Mouse (Mus musculus): ENCODE results near the gene Ptgis. TPM values are rescaled to one million over a fixed set of nuclear protein-coding genes. Genes with fewer than 3 reads are reported as not detected.

Gene Ptgis
- total RNA-seq, 1 experiment from 2014 or later: 17.1 TPM

DNA sequence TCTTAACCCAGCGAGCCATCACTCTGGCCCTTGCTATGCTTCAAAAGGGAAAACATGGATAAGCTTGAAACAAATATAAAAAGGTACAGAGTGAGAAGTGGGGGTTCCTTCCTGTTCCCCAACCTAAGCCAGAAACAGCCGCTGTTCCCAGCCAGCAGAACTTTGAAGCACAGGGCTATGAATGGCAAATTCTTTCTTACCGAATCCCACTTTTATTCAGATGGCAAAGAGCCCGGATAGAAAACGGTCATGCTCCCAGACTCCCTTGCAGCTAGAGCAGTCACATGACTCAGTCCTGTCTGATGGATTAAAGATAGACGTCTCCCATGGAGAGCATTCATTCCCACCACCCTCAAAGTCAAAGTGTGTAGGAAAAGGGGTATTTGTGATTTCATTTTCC, 89.5 kb downstream of the Ptgis start:
- no peak for DNase-seq

GRCm38 (mm10) chr2:167150135-167150534, 90.3 kb downstream of the Ptgis start:
- DNase-seq: no peak

DNA sequence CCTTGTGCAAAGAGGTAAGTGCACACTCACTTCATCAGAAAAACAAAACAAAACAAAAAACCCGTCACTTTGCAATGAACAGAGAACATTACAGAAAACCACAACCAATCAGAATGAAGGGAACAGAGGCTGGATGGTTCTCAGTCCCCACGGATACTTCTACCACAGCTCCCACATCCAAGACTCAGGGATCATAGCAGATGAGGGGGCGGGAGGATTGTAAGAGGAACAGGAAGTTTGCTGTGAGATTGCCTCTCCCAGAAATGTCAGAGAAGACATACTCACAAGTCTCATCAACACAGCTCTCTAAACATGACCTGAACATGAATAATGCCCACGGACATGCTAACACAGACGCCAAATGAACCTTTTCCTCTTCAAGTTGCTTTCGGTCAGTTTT, 91.4 kb downstream of the Ptgis start:
- no peak for DNase-seq

DNA sequence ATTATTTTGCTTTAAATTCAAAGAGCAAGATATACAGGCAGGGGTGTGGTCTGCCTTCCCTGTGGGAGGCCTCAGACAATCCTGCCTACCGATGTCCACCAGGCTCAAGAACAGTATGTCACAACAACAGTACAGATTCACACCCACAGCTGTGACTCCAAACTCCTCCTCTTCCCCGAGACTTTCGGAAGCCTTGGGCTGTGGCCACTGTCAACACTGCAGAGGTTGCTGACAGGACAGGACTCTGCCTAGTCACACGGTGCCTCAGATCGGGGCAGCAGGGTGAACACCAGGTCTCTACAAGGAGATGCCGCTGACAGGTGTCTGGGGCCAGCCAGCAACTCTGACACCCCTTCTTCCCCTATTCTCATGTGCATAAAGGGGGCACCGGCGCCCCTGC, 92.7 kb downstream of the Ptgis start:
- peak; percentile 51 for DNase-seq

- no peak for DNase-seq
Measured at GRCm38 (mm10) chr2:167145904-167146303, 94.5 kb downstream of the Ptgis start.

GRCm38 (mm10) chr2:167144439-167145307, 95.7 kb downstream of the Ptgis start:
- no peak for DNase-seq

GRCm38 (mm10) chr2:167143914-167144313, 96.5 kb downstream of the Ptgis start:
- no peak for DNase-seq

- DNase-seq: no peak
Measured at GRCm38 (mm10) chr2:167142282-167142681, 98.1 kb downstream of the Ptgis start.

DNA sequence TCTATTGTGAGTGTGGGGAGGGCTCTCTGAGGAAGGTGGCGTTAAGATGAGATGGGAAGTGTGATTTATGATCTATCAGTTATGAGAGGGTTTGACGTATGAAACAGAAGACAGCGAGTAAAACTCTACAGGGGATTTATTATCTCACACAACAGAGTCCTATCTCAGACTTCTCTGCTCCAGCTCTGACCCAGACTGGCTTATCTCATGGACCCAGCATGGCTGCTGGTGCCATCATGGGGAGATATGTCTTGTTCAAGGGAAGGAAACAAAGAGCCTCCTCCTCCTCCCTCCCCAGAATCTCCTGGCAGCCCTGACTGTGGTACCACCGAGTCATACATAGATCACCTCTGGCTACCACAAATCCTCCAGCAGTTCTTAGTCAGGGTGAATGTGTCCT, 98.6 kb downstream of the Ptgis start:
- DNase-seq: no peak

Other genes starting within 250 kb of the Ptgis start
- gene Stau1, start 244.3 kb downstream of the Ptgis start, total RNA-seq (2021): 69.9 and 70.8 TPM in 2 replicates
- gene Ddx27, start 225.4 kb downstream of the Ptgis start, total RNA-seq (2021): 34.6 and 43.0 TPM in 2 replicates
- 37.7 and 43.5 TPM in 2 replicates for gene Znfx1, start 177.6 kb downstream of the Ptgis start, total RNA-seq (2021)
- 16.4 and 22.1 TPM in 2 replicates for gene Kcnb1, start 50.4 kb downstream of the Ptgis start, total RNA-seq (2021)
- 75.6 and 77.7 TPM in 2 replicates for gene B4galt5, start 108.6 kb upstream of the Ptgis start, total RNA-seq (2021)
- 32.1 and 38.2 TPM in 2 replicates for gene Slc9a8, start 181.1 kb upstream of the Ptgis start, total RNA-seq (2021)

All from adrenal gland, postnatal 14 days (tissue).